Mouse (Mus musculus) lung, postnatal 4 days (tissue): ENCODE measurements around the gene Traf3.

Experiments
- DNase-seq, 2 experiments: peaks; one replicate each; pipeline ENCODE4 v3.0.0; 2021

Gene Traf3

GRCm38 (mm10) chr12:111267673-111268325 is 101.6 kb downstream of the Traf3 start:
- no peak for DNase-seq

DNA sequence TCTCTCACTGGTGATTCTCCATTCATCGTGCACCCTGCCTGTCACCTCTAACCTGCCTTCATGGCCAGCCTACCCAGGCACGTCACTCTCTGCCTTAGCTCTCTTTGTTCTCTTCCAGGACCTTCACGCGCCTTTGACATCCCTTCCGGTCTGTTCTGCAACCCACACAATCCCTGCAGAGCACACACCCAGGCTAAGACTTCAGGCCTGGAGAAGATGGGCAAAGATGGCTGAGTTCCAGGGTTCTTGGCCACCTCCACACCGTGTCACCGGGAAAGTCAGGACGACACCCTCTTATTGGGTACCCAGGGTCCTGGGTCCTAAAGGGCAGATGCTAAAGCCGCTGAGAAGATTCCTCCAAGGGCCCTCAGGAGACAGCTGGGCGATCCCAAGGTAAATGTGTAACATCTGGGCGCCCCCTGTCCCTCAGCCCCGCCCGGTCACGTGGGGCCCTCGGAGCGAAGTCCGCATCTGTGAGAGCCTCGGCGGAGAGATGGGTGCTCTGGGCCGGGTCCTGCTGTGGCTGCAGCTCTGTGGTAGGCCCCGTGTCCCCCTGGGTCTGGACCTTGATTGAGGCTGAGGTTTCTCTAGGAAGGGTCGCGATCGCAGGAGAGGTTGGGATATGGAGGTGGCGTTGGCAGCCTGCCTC is 104.6 kb downstream of the Traf3 start, which contains the start of gene Amn:
Amn (plus strand) TSS at position 467 of the 649 bp plus-strand sequence.
- no peak for DNase-seq

- DNase-seq = no peak
These were observed 105.2 kb downstream of the Traf3 start for GRCm38 (mm10) chr12:111271406-111271805.

GRCm38 (mm10) chr12:111271966-111272365 is 105.8 kb downstream of the Traf3 start:
- DNase-seq = no peak

DNA sequence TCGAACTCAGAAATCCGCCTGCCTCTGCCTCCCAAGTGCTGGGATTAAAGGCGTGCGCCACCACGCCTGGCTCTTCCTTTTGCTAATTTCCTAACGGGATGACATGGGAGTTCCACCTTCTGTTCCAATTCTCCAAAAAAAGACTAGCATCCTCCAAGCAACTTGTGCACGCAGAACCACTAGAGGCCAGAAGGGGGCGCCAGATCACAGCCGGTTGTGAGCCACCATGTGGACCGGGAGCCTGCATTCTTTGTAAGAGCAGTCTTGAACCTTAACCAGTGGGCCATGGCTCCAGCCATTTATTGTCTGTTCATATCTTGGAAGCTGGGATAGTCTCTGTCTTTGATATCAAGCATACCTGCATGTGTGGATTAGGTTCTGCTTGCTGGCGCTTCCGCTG is 106.2 kb downstream of the Traf3 start:
- peak; percentile 75 to 84 for DNase-seq

- no peak for DNase-seq
These were observed 107.8 kb downstream of the Traf3 start for GRCm38 (mm10) chr12:111274006-111274405.

GRCm38 (mm10) chr12:111274447-111275149 is 108.4 kb downstream of the Traf3 start:
- no peak for DNase-seq

DNA sequence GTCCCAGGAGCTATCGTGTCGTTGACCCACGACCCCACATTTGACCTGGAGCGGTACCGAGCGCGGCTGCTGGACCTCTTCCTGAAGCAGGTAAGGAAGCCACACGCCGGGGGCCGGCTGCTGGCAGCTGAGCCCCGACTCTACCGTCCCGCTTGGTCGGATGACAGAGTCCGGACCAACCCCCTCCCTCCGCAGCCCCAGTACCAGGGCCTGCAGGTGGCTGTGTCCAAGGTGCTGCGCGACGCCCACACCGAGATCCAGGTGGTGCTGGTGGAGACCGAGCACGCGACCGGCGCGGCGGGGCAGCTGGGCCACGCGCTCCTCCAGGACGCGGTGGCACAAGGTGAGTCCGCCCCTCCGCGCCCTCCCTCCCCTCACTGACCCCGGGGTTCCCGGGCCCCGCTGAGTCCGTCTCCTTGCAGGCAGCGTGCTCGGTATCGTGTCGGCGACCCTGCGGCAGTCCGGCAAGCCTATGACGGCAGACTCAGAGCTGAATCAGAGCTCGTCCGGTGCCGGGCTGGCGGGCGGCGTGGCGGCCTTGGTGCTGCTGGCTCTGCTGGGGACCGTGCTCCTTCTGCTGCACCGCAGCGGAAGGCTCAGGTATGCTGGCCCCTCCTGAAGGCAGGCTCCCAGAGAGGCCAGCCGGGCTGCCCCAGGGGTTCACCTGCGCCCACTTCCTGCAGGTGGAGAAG is 109.1 kb downstream of the Traf3 start:
- DNase-seq = no peak

DNA sequence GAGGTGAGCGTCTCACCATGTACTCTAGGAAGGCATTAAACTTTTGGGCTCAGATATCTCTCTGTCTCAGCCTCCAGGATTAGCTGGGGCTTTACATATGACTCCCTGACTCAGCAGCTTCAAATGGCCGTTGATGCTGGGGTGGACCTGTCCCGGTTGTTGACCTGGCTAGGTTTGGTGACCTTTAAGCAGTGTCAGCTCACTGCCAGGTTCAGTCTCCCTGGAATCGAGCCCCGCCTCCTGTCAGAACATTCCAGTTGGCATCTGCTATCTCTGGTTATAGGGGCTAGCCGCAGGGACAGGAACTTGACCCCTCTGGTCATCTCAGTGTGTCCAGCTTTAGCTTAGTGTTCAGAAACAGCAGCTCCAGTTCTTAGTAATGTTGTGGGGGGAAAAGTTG is 110.2 kb downstream of the Traf3 start:
- no peak for DNase-seq

- DNase-seq = no peak
These were observed 117.4 kb downstream of the Traf3 start for GRCm38 (mm10) chr12:111283573-111283972.

- DNase-seq = no peak
These were observed 118.4 kb downstream of the Traf3 start for GRCm38 (mm10) chr12:111284532-111284931.

GRCm38 (mm10) chr12:111293025-111293424 is 126.9 kb downstream of the Traf3 start:
- no peak for DNase-seq

GRCm38 (mm10) chr12:111301322-111302017 is 135.3 kb downstream of the Traf3 start:
- DNase-seq = no peak

- no peak for DNase-seq
These were observed 135.8 kb downstream of the Traf3 start for GRCm38 (mm10) chr12:111302018-111302345.

DNA sequence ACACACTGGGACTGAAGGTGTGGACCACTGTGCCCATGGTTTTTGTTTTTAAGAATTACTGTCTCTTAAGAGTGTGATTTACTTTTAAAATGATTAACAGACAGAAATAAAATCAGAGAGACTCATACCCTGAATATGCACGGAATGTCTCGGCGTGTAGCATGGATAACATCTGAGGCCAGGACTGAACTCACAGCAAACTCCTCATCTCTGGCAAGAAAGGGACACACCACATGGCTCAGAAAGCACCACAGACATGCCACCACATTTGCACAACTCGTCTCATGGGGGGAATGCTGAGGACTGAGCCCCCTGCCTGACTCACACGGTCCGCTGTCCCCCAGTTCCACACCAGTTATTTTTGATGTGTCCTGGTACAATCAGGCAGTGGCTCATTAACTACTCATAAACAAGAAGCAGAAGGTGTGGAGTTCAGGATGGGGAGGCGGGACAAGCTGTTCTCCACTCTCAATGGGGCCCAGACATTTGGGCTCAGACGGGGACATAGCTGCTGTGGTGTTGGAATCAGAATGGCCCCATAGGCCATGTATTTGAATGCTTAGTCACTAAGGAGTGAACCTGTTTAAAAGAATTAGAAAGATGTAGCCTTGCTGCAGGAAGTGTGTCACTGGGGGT is 137.7 kb downstream of the Traf3 start:
- DNase-seq = no peak

DNA sequence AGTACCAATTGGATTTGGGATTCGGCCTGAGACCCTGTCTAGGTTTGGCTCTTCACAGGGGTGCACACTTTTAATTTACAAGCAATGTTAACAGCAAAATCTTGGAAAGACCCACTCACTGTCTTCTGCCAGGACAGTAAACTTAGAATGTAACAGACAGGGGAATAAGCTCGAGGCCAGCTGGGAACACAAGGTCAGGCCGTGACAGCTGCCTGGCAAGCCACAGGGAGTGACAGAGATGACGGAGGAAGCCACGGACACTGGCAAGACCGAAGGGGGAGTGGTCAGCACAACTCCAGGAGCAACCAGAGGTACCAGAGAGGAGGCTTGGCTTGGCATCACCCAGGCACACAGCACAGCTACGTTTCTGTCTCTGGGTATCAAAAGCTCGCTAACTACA is 140.7 kb downstream of the Traf3 start:
- no peak for DNase-seq

DNA sequence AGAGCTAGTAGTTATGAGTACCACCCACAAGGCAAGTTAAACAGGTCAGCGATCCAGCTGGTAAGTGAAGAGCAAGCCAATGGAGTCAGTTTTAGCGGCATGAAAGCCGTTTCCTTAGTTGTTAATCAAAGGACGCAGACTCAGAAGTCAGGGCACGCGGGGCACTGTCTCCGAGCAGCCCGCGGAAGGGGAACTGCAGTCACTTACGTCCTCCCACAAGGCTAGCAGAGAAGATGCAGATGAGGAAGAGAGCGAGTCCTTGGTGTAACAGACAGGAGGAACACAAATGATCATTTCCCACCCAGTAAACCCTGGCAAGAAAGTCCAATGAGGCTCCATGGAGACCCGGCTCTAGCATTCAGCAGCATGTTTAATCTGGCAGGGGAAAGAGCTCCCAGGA is 143.1 kb downstream of the Traf3 start:
- no peak for DNase-seq

- DNase-seq = no peak
These were observed 143.8 kb downstream of the Traf3 start for GRCm38 (mm10) chr12:111309931-111310330.

DNA sequence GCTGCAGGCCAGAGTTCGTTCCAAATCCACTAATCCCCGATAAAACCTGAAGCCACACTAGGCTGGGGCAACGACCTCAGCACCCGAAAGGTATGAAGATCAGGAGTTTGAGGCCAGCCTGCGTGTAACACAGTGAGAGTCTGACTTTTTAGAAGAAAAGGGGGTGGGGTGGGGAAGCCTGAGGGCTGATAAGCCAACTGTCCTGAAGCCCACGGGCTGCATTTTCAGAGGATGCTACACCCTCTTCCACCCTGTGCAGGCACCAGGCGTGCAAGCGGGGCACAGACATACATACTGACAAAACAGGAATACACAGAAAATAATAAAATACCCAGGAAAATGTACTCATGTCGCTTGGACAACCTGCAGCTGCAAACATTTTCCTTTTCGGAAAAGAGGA is 145.6 kb downstream of the Traf3 start:
- DNase-seq = no peak

DNA sequence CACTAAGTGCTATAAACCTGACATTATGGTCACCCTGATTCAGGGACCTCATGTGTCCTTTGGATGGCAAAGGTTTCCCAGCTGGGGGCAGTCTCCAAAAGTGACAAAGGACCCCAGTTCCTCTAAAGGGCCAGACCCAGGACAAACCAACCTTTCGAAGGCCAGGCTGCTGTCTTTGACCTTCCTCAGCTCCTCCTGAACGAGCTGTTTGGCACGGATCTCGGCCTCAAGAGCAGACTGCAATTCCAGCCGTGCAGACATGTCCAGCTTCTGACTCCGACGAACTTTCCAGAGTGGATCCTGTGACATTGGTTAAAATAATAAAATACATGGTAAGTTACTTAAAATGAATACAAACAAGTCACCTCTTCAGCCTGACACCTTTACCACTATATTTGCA is 148.1 kb downstream of the Traf3 start:
- no peak for DNase-seq
